Mouse (Mus musculus): ENCODE measurements at regions not wholly inside any gene's neighbourhood (a gene's known extent, or its start where the extent isn't known, plus 50 kb on each side); places are given as distances from the start of the nearest gene placed in this dataset.

DNA sequence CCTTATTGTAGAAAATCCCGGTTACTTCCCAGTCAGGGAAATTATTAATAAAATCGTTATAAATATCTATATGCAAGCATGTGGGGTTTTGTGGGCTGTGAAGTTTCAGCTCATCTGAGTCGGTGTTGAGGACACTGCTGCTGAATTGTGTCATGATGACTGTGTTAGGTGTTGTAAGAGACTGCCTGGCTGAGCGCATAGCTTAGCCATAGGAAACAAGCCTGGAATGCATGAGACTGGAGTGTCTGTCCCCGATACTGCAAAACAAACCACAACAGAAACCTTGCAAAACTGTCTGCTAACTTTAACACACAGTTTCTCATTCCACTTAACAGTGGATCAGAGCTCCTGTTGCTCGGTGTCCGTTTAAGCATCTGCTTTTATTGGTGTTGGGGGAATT is 271.9 kb upstream of the Erbb4 start:
- TF ChIP-seq CTCF (IDR thresholded peaks at IDR 0.05; ENCODE audit: borderline replicate concordance, insufficient read depth, low read length) (no peak), POLR2A (IDR thresholded peaks at IDR 0.05; ENCODE audit: low read depth, low read length) (no peak)
- Histone ChIP-seq H3K27ac (ENCODE audit: insufficient read depth, low read length) (no peak overlapping the region), H3K4me3 (ENCODE audit: insufficient read depth, low read length) (no peak overlapping the region), H3K4me1 (ENCODE audit: control insufficient read depth, insufficient read depth, low read length) (no peaks in the 10 kb centered on the region; the same call in 1 of the 2 replicates)

DNA sequence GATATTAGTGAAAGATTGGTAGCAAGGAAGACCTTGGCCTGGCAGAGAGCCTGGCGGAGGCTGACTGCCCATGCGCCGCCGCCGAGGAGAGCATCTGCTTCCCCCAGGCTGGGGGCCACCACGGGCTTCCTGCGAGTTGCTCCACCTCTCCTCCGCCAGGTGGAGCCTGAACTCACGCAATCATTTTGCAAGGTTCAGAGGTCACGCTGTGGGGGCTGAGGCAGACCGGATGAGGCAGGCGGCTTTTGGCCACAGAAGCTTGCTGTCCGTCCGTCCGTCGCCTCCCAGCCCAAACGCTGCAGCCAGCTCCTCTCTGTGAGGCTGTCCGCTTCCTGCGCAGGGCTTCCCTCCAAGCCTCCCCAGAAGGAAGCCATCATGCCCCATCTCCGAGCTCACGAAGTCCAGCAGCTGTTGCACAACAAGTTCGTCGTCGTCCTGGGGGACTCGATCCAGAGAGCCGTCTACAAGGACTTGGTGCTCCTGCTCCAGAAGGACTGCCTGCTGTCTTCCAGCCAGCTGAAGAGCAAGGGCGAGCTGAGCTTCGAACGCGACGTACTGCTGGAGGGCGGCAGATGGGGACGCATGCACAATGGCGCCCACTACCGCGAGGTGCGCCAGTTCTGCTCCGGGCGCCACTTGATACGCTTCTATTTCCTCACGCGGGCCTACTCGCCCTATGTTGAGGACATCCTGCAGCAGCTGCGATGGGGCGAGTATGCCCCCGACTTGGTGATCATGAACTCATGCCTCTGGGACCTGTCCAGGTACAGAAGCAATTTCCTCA is 269.3 kb upstream of the Erbb4 start:
- TF ChIP-seq CTCF (IDR thresholded peaks at IDR 0.05; ENCODE audit: borderline replicate concordance, insufficient read depth, low read length) (no peak), POLR2A (IDR thresholded peaks at IDR 0.05; ENCODE audit: low read depth, low read length) (no peak)
- no peaks in the 10 kb centered on the region; the same call in 1 of the 2 replicates for H3K4me1 ChIP-seq (ENCODE audit: control insufficient read depth, insufficient read depth, low read length)

DNA sequence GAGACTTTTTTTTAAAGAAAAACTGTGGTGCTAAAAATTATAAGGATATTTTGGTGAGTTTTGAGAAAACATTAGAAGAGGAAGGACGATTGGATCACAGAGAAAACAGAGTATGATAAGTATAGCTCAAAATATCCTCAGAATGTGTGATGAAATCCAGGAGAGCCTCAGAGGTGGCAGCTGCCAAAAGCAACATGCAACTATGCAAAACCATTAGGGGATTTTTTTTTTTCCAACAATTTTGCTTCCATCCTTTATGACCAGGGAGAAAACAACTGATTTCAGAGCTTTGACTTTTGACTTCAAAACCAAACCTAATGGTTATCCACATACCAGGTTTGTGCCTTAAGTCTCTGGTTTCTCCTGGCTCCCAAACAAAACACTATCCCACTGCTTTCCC is 267.4 kb upstream of the Erbb4 start:
- no peak overlapping the region for H3K4me3 ChIP-seq (ENCODE audit: insufficient read depth, low read length)
- no peaks in the 10 kb centered on the region; the same call in 1 of the 2 replicates for H3K4me1 ChIP-seq (ENCODE audit: control insufficient read depth, insufficient read depth, low read length)
- peak overlapping the region; percentile 93 for H3K27ac ChIP-seq (ENCODE audit: insufficient read depth, low read length)
- TF ChIP-seq CTCF (IDR thresholded peaks at IDR 0.05; ENCODE audit: borderline replicate concordance, insufficient read depth, low read length) (no peak), POLR2A (IDR thresholded peaks at IDR 0.05; ENCODE audit: low read depth, low read length) (no peak)

More for the DNA sequence above, 269.3 kb upstream of the Erbb4 start:
- no peak overlapping the region for H3K27ac ChIP-seq (ENCODE audit: insufficient read depth, low read length)
- no peak overlapping the region for H3K4me3 ChIP-seq (ENCODE audit: insufficient read depth, low read length)

DNA sequence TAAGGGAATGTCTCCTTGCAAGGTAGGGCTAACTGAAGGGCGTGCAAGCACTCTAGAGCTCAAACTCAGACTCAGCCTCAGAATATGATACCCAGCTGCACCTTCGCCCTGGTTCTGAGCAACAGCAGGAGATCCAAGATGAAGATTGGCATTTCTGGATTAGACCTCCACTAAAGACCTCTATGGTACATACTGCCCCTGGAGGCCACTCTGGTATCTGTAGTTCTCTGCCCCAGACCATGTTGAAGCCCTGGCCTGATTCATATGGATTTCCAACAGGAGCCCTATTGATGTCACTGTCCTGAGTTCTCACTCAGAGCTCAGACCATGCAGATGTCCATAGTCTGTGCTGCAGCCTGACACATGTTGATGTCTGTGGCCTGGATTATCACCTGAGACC is 262.2 kb upstream of the Erbb4 start:
- no peak overlapping the region for H3K4me3 ChIP-seq (ENCODE audit: insufficient read depth, low read length)
- H3K4me1 ChIP-seq (ENCODE audit: control insufficient read depth, insufficient read depth, low read length): peaks cover 4% of the 10 kb centered on the region; the same call in 1 of the 2 replicates
- no peak overlapping the region for H3K27ac ChIP-seq (ENCODE audit: insufficient read depth, low read length)
- no peak for TF ChIP-seq POLR2A (IDR thresholded peaks at IDR 0.05; ENCODE audit: low read depth, low read length)
- no peak for TF ChIP-seq CTCF (IDR thresholded peaks at IDR 0.05; ENCODE audit: borderline replicate concordance, insufficient read depth, low read length)

DNA sequence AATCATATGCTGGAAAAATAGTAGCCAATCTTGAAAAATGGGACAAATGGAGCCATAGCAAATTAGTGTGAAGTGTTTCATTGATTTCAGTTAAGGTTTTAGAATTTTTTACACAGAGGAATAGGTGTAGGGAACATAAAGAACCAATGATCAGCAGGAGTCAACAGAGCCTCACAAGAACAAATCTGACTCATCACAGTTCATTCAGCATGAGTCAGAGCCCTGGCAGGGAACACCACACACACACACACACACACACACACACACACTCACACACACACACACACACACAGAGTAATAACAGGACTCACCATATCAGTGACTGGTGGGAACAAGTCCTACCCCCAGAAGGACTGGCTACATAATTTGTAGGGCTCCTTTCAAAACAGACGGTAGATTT is 259.7 kb upstream of the Erbb4 start:
- TF ChIP-seq CTCF (IDR thresholded peaks at IDR 0.05; ENCODE audit: borderline replicate concordance, insufficient read depth, low read length) (no peak), POLR2A (IDR thresholded peaks at IDR 0.05; ENCODE audit: low read depth, low read length) (no peak; the same call in 1 of the 2 replicates)
- Histone ChIP-seq H3K27ac (ENCODE audit: insufficient read depth, low read length) (peak overlapping the region; percentile 92), H3K4me1 (ENCODE audit: control insufficient read depth, insufficient read depth, low read length) (peaks cover 4% of the 10 kb centered on the region; the same call in 1 of the 2 replicates), H3K4me3 (ENCODE audit: insufficient read depth, low read length) (no peak overlapping the region)

DNA sequence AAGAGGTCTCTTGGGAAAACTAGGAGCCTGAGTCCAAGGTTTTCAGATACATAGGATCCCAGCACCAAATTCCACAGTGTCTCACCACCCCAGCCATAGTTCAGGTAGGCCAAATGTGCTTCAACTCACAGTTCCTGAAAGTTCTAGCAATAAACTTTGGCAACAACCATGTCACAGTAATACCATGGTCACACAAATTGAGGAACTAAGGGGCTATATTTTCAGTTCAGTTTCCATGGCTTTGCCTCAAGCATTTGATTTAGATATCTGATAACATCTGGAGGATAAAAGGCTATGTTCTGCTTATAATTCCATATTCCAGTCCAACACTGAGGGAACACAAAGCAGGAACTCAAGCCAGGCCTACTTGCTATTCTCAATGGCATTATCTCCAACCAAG is 256.2 kb upstream of the Erbb4 start:
- TF ChIP-seq POLR2A (IDR thresholded peaks at IDR 0.05; ENCODE audit: low read depth, low read length): no peak
- Histone ChIP-seq H3K27ac (ENCODE audit: insufficient read depth, low read length) (no peak overlapping the region), H3K4me1 (ENCODE audit: control insufficient read depth, insufficient read depth, low read length) (peaks cover 4% of the 10 kb centered on the region; the same call in 1 of the 2 replicates), H3K4me3 (ENCODE audit: insufficient read depth, low read length) (no peak overlapping the region)

DNA sequence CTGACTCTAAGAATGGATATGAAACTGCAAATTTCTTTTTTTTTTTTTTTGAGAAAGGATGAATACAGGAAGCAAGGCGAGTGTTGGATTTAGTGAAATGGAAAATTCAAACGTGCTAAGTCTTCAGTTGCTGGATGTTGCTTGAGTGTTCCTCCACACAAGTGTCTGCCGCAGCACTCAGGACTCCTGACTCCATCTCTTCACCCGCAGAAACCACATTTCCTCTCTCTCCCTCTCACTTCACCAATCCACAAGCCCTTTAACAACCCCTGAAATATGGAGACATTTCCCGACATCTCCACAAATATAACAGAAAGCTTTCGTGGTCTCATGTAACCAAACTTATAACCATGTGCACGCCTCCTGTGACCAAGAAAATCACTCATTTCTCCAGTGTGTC is 249.7 kb upstream of the Erbb4 start:
- TF ChIP-seq CTCF (IDR thresholded peaks at IDR 0.05; ENCODE audit: borderline replicate concordance, insufficient read depth, low read length): no peak
- Histone ChIP-seq H3K4me1 (ENCODE audit: control insufficient read depth, insufficient read depth, low read length) (no peaks in the 10 kb centered on the region; the same call in 1 of the 2 replicates), H3K4me3 (ENCODE audit: insufficient read depth, low read length) (no peak overlapping the region), H3K27ac (ENCODE audit: insufficient read depth, low read length) (no peak overlapping the region)

DNA sequence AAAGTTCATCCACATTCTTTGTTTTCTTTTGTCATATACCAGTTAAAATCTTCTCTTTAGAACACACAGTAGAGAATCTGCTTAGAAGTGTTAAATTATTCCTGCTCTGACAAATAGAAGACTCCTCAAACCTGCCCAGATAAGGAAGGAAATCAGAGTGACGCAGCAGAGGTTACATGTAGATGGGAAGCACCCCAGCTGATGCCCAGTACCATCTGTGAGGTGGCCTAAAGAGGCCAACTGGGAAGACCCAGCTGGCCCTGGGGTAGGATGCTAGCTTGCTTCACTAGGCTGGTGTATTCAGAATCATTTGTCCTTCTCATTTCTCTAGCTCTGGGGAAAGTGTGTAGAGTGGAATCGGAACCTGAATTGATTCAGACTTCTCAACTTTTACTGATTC is 242.6 kb upstream of the Erbb4 start:
- TF ChIP-seq POLR2A (IDR thresholded peaks at IDR 0.05; ENCODE audit: low read depth, low read length): no peak
- TF ChIP-seq CTCF (IDR thresholded peaks at IDR 0.05; ENCODE audit: borderline replicate concordance, insufficient read depth, low read length): no peak
- no peak overlapping the region for H3K27ac ChIP-seq (ENCODE audit: insufficient read depth, low read length)
- no peak overlapping the region for H3K4me3 ChIP-seq (ENCODE audit: insufficient read depth, low read length)
- H3K4me1 ChIP-seq (ENCODE audit: control insufficient read depth, insufficient read depth, low read length): no peaks in the 10 kb centered on the region

DNA sequence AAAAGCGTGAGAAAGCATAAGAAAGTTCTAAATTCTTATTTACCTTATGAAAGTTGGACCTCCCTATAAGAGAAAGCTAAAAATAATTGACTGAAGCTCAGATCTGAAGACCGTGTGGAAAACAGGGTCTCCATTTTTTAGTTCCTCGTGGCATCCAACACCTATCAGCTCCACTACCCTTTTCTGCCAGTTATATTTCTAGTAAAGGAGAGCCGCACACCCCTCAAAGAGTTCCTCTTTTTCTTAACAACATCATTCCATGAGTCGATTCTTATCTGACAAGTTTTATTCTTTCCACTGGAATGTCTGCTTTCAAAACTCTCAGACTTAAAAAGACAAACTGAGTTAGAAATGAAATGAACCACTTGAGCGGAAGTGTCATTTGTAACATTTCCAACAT is 242.0 kb upstream of the Erbb4 start:
- H3K4me3 ChIP-seq (ENCODE audit: insufficient read depth, low read length): no peak overlapping the region
- TF ChIP-seq POLR2A (IDR thresholded peaks at IDR 0.05; ENCODE audit: low read depth, low read length) (no peak), CTCF (IDR thresholded peaks at IDR 0.05; ENCODE audit: borderline replicate concordance, insufficient read depth, low read length) (no peak)
- H3K27ac ChIP-seq (ENCODE audit: insufficient read depth, low read length): no peak overlapping the region
- H3K4me1 ChIP-seq (ENCODE audit: control insufficient read depth, insufficient read depth, low read length): no peaks in the 10 kb centered on the region

DNA sequence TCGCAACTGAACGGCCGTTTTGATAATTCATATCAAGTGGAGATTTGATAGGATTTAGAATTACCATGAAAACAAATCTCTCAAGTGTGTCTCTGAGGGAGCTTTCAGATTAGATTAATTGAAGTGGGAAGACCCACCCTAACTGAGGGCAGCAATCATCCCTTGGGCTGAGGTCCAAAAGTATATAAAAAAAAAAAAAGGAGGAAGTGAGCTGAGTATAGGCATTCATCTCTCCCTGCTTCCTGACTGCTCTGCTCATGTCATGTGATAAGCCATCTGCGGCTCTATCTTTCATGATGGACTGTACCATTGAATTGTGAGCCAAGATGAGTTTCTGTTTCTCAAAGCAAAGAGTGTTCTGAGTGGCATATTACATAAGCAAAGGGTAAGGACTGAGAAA is 234.2 kb upstream of the Erbb4 start:
- no peak overlapping the region for H3K4me3 ChIP-seq (ENCODE audit: insufficient read depth, low read length)
- H3K27ac ChIP-seq (ENCODE audit: insufficient read depth, low read length): no peak overlapping the region
- no peaks in the 10 kb centered on the region for H3K4me1 ChIP-seq (ENCODE audit: control insufficient read depth, insufficient read depth, low read length)
- TF ChIP-seq POLR2A (IDR thresholded peaks at IDR 0.05; ENCODE audit: low read depth, low read length): no peak
- no peak for TF ChIP-seq CTCF (IDR thresholded peaks at IDR 0.05; ENCODE audit: borderline replicate concordance, insufficient read depth, low read length)
